Mouse (Mus musculus): ENCODE data around the gene 2210017I01Rik. TPM values are rescaled to one million over a fixed set of nuclear protein-coding genes. Genes with fewer than 3 reads are reported as not detected.

2210017I01Rik gene
- polyA plus RNA-seq, 1 experiment from 2014 or later, result not detected

DNA sequence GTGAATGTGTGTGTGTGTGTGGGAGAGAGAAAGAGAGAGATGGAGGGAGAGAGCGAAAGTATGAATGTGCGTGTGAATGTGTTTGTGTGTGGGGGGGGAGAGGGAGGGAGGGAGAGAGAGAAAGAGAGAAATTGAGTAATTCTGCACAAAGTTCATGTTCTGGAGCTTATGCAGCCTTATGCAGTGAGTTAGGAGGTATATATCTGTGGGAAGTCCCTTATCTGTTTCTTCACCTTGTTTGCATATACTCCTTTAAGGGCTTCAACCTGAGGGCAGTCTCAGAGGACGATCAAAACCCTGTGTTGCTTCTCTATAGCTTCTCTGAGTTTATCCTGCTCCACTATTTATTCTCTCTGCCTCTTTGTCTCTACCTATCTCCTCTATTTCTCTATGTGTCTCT, 20.1 kb downstream of the 2210017I01Rik start:
- Histone ChIP-seq H3K27me3 (ENCODE audit: low read depth, poor library complexity, severe bottlenecking) (no peaks in the 10 kb centered on the region), H3K36me3 (no peaks in the 10 kb centered on the region), H3K4me1 (peaks cover 12% of the 10 kb centered on the region), H3K27ac (replicated peaks) (no peak overlapping the region), H3K9me3 (replicated peaks) (no peaks in the 10 kb centered on the region), H3K4me3 (no peak overlapping the region)
- DNase-seq (ENCODE audit: low spot score), result no peak
- 83% methylated on average over 3 of the region's 3 CpGs for WGBS

DNA sequence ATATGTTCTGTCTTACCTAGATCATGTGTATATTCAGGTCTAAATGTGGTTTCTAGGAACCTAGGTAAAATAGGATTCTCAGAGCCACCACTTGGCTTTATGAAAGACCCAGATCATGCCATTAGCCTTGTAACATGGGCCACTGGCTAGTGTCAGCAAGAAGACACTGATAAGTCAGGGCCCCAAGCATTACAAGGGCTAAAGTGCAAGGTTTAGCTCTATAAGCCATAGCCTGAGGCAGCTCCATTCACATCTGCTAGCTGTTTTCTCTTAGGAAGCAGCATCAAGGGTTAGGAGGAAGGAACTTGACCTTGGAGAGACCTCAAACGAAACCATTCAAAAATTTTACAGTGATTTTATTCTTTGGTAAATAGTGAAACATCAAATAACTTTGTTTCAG, 22.2 kb downstream of the 2210017I01Rik start:
- H3K27me3 ChIP-seq (ENCODE audit: low read depth, poor library complexity, severe bottlenecking), result no peaks in the 10 kb centered on the region
- no peaks in the 10 kb centered on the region for H3K36me3 ChIP-seq
- peaks cover 12% of the 10 kb centered on the region for H3K4me1 ChIP-seq
- H3K4me3 ChIP-seq, result no peak overlapping the region
- DNase-seq (ENCODE audit: low spot score), result no peak
- no peaks in the 10 kb centered on the region for H3K9me3 ChIP-seq (replicated peaks)
- WGBS, result 79% methylated on average over 1 of the region's 1 CpGs
- H3K27ac ChIP-seq (replicated peaks), result no peak overlapping the region

DNA sequence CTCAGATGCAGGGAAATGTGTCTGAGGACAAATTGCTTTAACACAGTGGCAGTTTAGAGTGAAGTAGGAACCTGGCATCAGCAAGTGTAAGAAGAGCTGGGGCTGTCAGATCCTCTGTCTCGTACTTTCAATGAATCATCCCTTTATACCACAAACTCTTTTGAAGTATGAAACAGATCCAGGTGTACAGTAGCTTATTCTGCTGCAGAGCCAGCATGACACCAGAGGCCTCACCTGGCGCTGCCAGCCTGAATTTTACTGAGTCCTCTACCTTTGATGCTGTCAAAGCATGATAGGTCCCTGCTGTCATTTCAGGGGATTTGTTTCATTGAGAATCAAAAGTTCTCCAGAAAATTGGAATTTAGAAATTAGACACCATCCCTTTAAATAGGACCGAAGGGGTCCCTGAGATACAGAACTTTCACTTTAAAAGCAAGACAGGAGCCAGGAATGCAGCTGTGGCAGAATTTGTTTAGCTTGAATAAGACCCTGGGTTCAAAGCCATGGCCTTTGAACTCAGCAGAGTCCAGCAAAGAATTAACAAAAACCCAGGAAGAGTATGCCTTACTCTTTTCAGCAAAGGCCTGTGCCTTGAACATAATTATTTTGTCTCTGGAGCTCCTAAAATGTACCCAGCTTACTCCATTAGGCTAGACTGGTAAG, 24.0 kb downstream of the 2210017I01Rik start:
- DNase-seq (ENCODE audit: low spot score), result no peak
- Histone ChIP-seq H3K4me3 (no peak overlapping the region), H3K27me3 (ENCODE audit: low read depth, poor library complexity, severe bottlenecking) (no peaks in the 10 kb centered on the region), H3K27ac (replicated peaks) (no peak overlapping the region), H3K36me3 (no peaks in the 10 kb centered on the region), H3K4me1 (peaks cover 27% of the 10 kb centered on the region), H3K9me3 (replicated peaks) (no peaks in the 10 kb centered on the region)
- WGBS, result 73% methylated on average over 3 of the region's 3 CpGs

DNA sequence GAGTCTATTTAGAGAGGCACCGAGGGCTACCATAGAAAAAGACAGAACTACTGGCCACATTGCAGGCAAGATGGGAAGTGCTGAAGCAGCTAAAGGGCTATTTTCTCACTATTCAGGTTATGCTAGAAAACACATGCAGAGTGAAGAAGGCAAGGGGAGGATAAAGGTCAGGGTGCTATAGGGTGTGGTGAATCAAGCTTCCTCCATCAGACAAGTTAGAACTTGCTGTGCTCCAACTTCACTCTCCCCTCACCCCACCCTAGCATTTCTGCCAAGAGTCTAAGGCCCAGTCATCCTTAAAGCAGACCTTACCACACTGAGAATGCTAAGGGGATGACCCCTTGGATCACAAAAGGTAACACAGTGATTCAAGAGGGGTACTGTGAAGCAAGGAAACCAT, 27.8 kb downstream of the 2210017I01Rik start:
- WGBS, result 69% methylated on average over 1 of the region's 1 CpGs

DNA sequence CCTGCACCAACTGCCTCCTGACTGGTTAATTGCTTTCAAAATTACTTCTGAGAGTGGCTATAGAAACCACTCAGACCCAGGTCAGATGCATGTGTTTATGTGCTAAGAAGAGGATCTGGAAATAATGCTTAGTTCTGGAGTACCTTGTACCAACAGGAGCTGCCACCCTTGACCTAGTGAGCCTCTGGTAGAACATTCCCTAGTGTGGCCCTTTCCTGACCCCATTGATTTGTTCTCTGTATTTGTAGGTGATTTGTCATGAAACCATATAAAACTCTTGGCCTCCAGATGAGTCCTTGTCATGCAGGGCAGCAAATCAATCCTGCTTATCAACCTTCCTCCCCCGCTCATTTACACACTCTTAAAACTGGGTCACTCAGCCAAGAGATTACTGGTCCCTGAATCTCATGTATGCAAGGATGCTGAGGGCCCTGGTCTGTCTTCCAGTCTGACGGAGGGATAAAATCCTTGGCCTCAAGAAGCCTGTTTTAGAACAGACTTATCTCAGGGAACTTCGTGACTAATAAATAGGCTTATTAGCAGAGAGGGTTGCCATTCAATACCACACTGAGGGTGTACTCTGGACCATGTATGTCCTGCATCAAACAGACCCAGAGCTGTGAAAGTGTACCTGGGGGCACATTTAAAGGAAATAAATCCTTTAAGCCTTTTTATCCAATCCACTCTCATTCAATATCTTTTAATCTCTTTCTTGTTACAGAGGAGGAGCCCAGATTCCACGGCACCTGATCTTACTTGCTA, 28.5 kb downstream of the 2210017I01Rik start:
- Histone ChIP-seq H3K4me3 (no peak overlapping the region), H3K27me3 (ENCODE audit: low read depth, poor library complexity, severe bottlenecking) (no peaks in the 10 kb centered on the region), H3K36me3 (no peaks in the 10 kb centered on the region), H3K9me3 (replicated peaks) (no peaks in the 10 kb centered on the region), H3K4me1 (peaks cover 27% of the 10 kb centered on the region), H3K27ac (replicated peaks) (no peak overlapping the region)
- WGBS, result 58% methylated on average over 4 of the region's 4 CpGs
- no peak for DNase-seq (ENCODE audit: low spot score)

More for the DNA sequence above, 27.8 kb downstream of the 2210017I01Rik start:
- Histone ChIP-seq H3K36me3 (no peaks in the 10 kb centered on the region), H3K27me3 (ENCODE audit: low read depth, poor library complexity, severe bottlenecking) (no peaks in the 10 kb centered on the region), H3K4me1 (peaks cover 30% of the 10 kb centered on the region), H3K27ac (replicated peaks) (no peak overlapping the region), H3K4me3 (no peak overlapping the region), H3K9me3 (replicated peaks) (no peaks in the 10 kb centered on the region)
- no peak for DNase-seq (ENCODE audit: low spot score)

DNA sequence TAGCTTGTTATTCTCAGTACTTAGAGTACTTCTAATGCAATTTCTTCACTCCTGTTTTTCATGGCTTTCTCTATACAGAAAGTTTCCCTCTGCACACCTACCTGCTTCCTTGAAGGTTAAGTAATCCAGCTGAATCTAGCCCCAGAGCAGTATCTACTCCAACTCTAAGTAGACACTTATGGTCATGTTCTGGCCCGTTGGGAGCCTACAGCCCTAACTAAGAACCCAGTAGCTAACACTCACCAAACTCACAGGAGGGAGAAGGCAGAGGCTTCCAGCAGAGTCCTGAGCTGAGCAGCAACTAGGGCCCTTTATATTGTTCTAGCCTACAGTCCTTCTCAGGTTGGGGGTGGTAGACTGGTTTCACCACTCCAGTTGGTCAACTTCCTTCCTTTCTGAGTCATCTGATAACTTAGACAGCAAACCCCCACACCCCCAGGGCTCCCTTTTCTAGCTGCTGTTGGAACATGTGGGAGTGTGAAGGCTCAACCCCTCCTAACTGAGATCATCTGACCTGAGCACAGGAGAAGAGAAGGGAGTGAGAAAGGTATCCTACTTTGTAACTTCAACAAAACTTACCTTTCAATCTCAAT, 33.7 kb downstream of the 2210017I01Rik start, which contains the start of gene Ivl:
Gene Ivl, minus strand, starts transcription at position 287 of the 593 bp plus-strand sequence.
- Histone ChIP-seq H3K4me3 (no peak within 1 kb of the TSS), H3K27ac (replicated peaks) (no peak within 1 kb of the TSS), H3K27me3 (ENCODE audit: low read depth, poor library complexity, severe bottlenecking) (no peaks in the 10 kb centered on the region), H3K9me3 (replicated peaks) (no peaks in the 10 kb centered on the region), H3K4me1 (peaks cover 5% of the 10 kb centered on the region), H3K36me3 (no peaks in the 10 kb centered on the region)
- no peak for DNase-seq (ENCODE audit: low spot score)
- WGBS, result 86% methylated on average over 1 of the region's 1 CpGs

DNA sequence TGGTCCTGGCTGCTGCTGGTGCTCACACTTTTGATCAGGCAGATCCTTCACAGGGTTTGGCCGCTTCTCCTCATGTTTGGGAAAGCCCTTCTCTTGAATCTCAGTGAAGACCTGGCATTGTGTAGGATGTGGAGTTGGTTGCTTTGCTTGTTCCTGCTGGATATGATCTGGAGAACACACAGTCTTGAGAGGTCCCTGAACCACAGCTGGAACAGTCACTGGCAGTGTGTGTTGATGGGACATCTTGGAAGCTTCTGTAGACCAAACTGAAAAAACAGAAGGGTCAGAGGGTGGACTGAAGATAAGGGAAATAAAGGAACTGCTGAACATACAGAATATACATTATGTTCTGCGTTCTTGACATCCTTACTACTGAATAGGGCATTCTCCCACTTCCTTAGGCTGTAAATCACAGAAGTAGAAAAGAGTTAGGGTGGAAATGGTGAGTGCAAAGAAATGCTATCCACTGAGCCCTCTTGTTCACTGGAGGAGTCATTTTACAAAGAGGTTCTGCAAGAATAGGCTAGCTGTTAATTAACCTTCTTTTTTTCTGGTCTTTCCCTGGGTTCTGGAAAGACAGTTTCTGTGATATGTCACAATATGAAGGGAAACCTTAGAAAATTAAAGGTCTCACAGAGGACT, 34.7 kb downstream of the 2210017I01Rik start:
- Histone ChIP-seq H3K36me3 (no peaks in the 10 kb centered on the region), H3K27me3 (ENCODE audit: low read depth, poor library complexity, severe bottlenecking) (no peaks in the 10 kb centered on the region), H3K4me3 (no peak overlapping the region), H3K9me3 (replicated peaks) (no peaks in the 10 kb centered on the region), H3K4me1 (peaks cover 3% of the 10 kb centered on the region; the same call in 1 of the 2 replicates), H3K27ac (replicated peaks) (no peak overlapping the region)
- DNase-seq (ENCODE audit: low spot score), result no peak
- 79% methylated on average over 2 of the region's 2 CpGs for WGBS

DNA sequence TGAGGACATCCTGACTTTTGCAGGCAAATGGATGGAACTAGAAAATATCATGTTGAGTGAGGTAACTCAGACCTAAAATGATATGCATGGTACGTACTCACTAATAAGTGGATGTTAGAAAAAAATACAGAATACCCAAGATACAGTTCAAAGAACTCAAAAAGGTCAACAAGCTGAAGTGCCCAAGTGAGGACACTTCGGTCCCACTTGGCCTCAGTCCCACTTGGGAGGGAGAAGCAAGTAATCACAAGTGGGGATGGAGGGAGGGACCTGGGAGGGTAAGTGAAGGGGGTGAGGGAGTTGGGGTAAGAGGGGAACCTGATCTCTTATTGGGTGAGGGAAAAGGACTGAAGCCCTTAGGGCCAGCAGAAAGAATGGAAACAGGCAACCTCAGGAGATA, 38.5 kb downstream of the 2210017I01Rik start:
- whole genome bisulfite sequencing, result 83% methylated on average over 2 of the region's 2 CpGs
- DNase-seq (ENCODE audit: low spot score), result no peak
- no peak overlapping the region for H3K27ac ChIP-seq (replicated peaks)
- no peaks in the 10 kb centered on the region for H3K9me3 ChIP-seq (replicated peaks)
- H3K27me3 ChIP-seq (ENCODE audit: low read depth, poor library complexity, severe bottlenecking), result no peaks in the 10 kb centered on the region
- H3K4me1 ChIP-seq, result no peaks in the 10 kb centered on the region
- no peak overlapping the region for H3K4me3 ChIP-seq
- H3K36me3 ChIP-seq, result no peaks in the 10 kb centered on the region

DNA sequence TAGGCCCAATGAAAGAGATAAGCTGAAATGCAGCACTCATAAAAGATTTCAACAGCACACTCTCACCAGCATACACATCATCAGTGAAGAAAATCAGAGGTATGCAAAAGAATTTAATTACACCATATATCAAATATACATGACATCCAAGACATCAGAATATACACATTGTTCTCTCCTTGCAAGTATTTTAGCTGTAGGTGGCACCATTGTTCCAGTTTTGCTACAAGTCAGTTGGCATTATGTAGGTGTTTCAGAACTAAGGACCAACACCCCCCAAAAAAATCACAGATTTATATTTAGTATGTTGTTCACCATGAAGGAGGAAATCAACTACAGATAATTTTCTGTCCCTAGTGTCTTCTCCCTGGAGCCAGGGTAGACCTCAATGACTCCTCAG, 41.9 kb downstream of the 2210017I01Rik start:
- Histone ChIP-seq H3K9me3 (replicated peaks) (no peaks in the 10 kb centered on the region), H3K36me3 (no peaks in the 10 kb centered on the region), H3K4me1 (no peaks in the 10 kb centered on the region), H3K27me3 (ENCODE audit: low read depth, poor library complexity, severe bottlenecking) (no peaks in the 10 kb centered on the region), H3K4me3 (no peak overlapping the region), H3K27ac (replicated peaks) (no peak overlapping the region)
- no peak for DNase-seq (ENCODE audit: low spot score)

Other genes with a start within 250 kb of the 2210017I01Rik start
- gene Sprr2f, start 242.3 kb downstream of the 2210017I01Rik start, polyA plus RNA-seq (2016; fragmentation: Nextera tagmentation; extraction: Ambion mirVana), result not detected in 2 replicates
- gene Sprr2h, start 221.8 kb downstream of the 2210017I01Rik start, polyA plus RNA-seq (2016; fragmentation: Nextera tagmentation; extraction: Ambion mirVana), result not detected in 2 replicates
- not detected in 2 replicates for gene Sprr2i, start 199.5 kb downstream of the 2210017I01Rik start, polyA plus RNA-seq (2016; fragmentation: Nextera tagmentation; extraction: Ambion mirVana)
- not detected in 2 replicates for gene Sprr2j-ps, start 189.4 kb downstream of the 2210017I01Rik start, polyA plus RNA-seq (2016; fragmentation: Nextera tagmentation; extraction: Ambion mirVana)
- 9.1 and 11.4 TPM in 2 replicates for gene Gm9774, start 178.1 kb downstream of the 2210017I01Rik start, polyA plus RNA-seq (2016; fragmentation: Nextera tagmentation; extraction: Ambion mirVana)
- not detected in 2 replicates for gene Sprr2k, start 174.9 kb downstream of the 2210017I01Rik start, polyA plus RNA-seq (2016; fragmentation: Nextera tagmentation; extraction: Ambion mirVana)
- not detected in 2 replicates for gene Sprr1b, start 168.7 kb downstream of the 2210017I01Rik start, polyA plus RNA-seq (2016; fragmentation: Nextera tagmentation; extraction: Ambion mirVana)
- not detected in 2 replicates for gene Sprr3, start 148.8 kb downstream of the 2210017I01Rik start, polyA plus RNA-seq (2016; fragmentation: Nextera tagmentation; extraction: Ambion mirVana)
- gene Sprr1a, start 121.6 kb downstream of the 2210017I01Rik start, polyA plus RNA-seq (2016; fragmentation: Nextera tagmentation; extraction: Ambion mirVana), result not detected in 2 replicates
- not detected in 2 replicates for gene Sprr4, start 107.0 kb downstream of the 2210017I01Rik start, polyA plus RNA-seq (2016; fragmentation: Nextera tagmentation; extraction: Ambion mirVana)
- gene 2310046K23Rik, start 73.0 kb downstream of the 2210017I01Rik start, polyA plus RNA-seq (2016; fragmentation: Nextera tagmentation; extraction: Ambion mirVana), result not detected in 2 replicates
- gene Ivl, start 33.8 kb downstream of the 2210017I01Rik start, polyA plus RNA-seq (2016; fragmentation: Nextera tagmentation; extraction: Ambion mirVana), result 0.11 TPM in 1 of 2 replicates, not detected in the other
- not detected in 2 replicates for gene Smcp, start 18.5 kb downstream of the 2210017I01Rik start, polyA plus RNA-seq (2016; fragmentation: Nextera tagmentation; extraction: Ambion mirVana)
- gene Lce6a, start 14.2 kb upstream of the 2210017I01Rik start, polyA plus RNA-seq (2016; fragmentation: Nextera tagmentation; extraction: Ambion mirVana), result not detected in 2 replicates
- gene Lce1a1, start 40.8 kb upstream of the 2210017I01Rik start, polyA plus RNA-seq (2016; fragmentation: Nextera tagmentation; extraction: Ambion mirVana), result not detected in 2 replicates
- not detected in 2 replicates for gene Lce1b, start 49.4 kb upstream of the 2210017I01Rik start, polyA plus RNA-seq (2016; fragmentation: Nextera tagmentation; extraction: Ambion mirVana)
- not detected in 2 replicates for gene Lce1a2, start 62.8 kb upstream of the 2210017I01Rik start, polyA plus RNA-seq (2016; fragmentation: Nextera tagmentation; extraction: Ambion mirVana)
- gene Lce1c, start 71.8 kb upstream of the 2210017I01Rik start, polyA plus RNA-seq (2016; fragmentation: Nextera tagmentation; extraction: Ambion mirVana), result not detected in 2 replicates
- gene Lce1d, start 79.7 kb upstream of the 2210017I01Rik start, polyA plus RNA-seq (2016; fragmentation: Nextera tagmentation; extraction: Ambion mirVana), result not detected in 2 replicates
- gene Lce1e, start 101.6 kb upstream of the 2210017I01Rik start, polyA plus RNA-seq (2016; fragmentation: Nextera tagmentation; extraction: Ambion mirVana), result not detected in 2 replicates
- gene Lce1f, start 112.9 kb upstream of the 2210017I01Rik start, polyA plus RNA-seq (2016; fragmentation: Nextera tagmentation; extraction: Ambion mirVana), result not detected in 2 replicates
- not detected in 2 replicates for gene Gm38119, start 131.6 kb upstream of the 2210017I01Rik start, polyA plus RNA-seq (2016; fragmentation: Nextera tagmentation; extraction: Ambion mirVana)
- gene Lce1g, start 144.8 kb upstream of the 2210017I01Rik start, polyA plus RNA-seq (2016; fragmentation: Nextera tagmentation; extraction: Ambion mirVana), result not detected in 2 replicates
- gene Lce1h, start 157.6 kb upstream of the 2210017I01Rik start, polyA plus RNA-seq (2016; fragmentation: Nextera tagmentation; extraction: Ambion mirVana), result not detected in 2 replicates
- gene Lce1i, start 171.4 kb upstream of the 2210017I01Rik start, polyA plus RNA-seq (2016; fragmentation: Nextera tagmentation; extraction: Ambion mirVana), result not detected in 2 replicates
- not detected in 2 replicates for gene Lce1j, start 183.0 kb upstream of the 2210017I01Rik start, polyA plus RNA-seq (2016; fragmentation: Nextera tagmentation; extraction: Ambion mirVana)
- gene Lce1k, start 200.4 kb upstream of the 2210017I01Rik start, polyA plus RNA-seq (2016; fragmentation: Nextera tagmentation; extraction: Ambion mirVana), result not detected in 2 replicates
- gene Kprp, start 219.8 kb upstream of the 2210017I01Rik start, polyA plus RNA-seq (2016; fragmentation: Nextera tagmentation; extraction: Ambion mirVana), result not detected in 2 replicates
- gene Lce1l, start 243.8 kb upstream of the 2210017I01Rik start, polyA plus RNA-seq (2016; fragmentation: Nextera tagmentation; extraction: Ambion mirVana), result not detected in 2 replicates